Mouse (Mus musculus): ENCODE results near the gene Map3k14. TPM values are rescaled to one million over a fixed set of nuclear protein-coding genes. Genes with fewer than 3 reads are reported as not detected.
"Not testable (repeated sequence)": the region's sequence is repeated elsewhere in the genome, so short reads cannot be mapped to it uniquely, and the experiment has no call there.

Gene Map3k14
- total RNA-seq (2021) = 1 to 10 TPM; 3.1 to 4.0 TPM

- intact Hi-C loops (cut with DNase I) = loop anchor here (2.0 to 5.0 kb wide), 3 partner anchors 35 to 57 kb away; no protein-coding TSS in a partner anchor
- peak; percentile 99 for DNase-seq (ENCODE audit: low spot score in 2 of 2)
Measured at GRCm38 (mm10) chr11:103267346-103268219, at the start of gene Map3k14. TSS of gene Map3k14 (minus strand) at chr11:103267472.

GRCm38 (mm10) chr11:103315379-103315778, 48.1 kb upstream of the Map3k14 start:
- intact Hi-C loops (cut with DNase I) = no loop called here
- no peak for DNase-seq (ENCODE audit: low spot score in 2 of 2)

- intact Hi-C loops (cut with DNase I) = loop anchor here (5.0 kb wide), 1 partner anchor 48 kb away; the partner anchor contains the start of gene Map3k14
- no peak for DNase-seq (ENCODE audit: low spot score in 2 of 2)
Measured at GRCm38 (mm10) chr11:103314736-103315374, 47.6 kb upstream of the Map3k14 start.

- intact Hi-C loops (cut with DNase I) = loop anchor here (5.0 kb wide), 1 partner anchor 46 kb away; the partner anchor contains the start of gene Map3k14
- DNase-seq (ENCODE audit: low spot score in 2 of 2) = no peak
Measured at GRCm38 (mm10) chr11:103313542-103313941, 46.3 kb upstream of the Map3k14 start.

- intact Hi-C loops (cut with DNase I) = loop anchor here (5.0 kb wide), 1 partner anchor 45 kb away; the partner anchor contains the start of gene Map3k14
- no peak for DNase-seq (ENCODE audit: low spot score in 2 of 2)
Measured at GRCm38 (mm10) chr11:103312655-103313255, 45.5 kb upstream of the Map3k14 start.

GRCm38 (mm10) chr11:103311960-103312611, 44.8 kb upstream of the Map3k14 start:
- peak; percentile 25 to 26 for DNase-seq (ENCODE audit: low spot score in 2 of 2)

GRCm38 (mm10) chr11:103309956-103310574, 42.8 kb upstream of the Map3k14 start:
- no peak for DNase-seq (ENCODE audit: low spot score in 2 of 2)
- intact Hi-C loops (cut with DNase I) = loop anchor here (5.0 kb wide), 1 partner anchor 43 kb away; the partner anchor contains the start of gene Map3k14

More at GRCm38 (mm10) chr11:103311960-103312611, 44.8 kb upstream of the Map3k14 start:
- intact Hi-C loops (cut with DNase I) = loop anchor here (5.0 kb wide), 1 partner anchor 45 kb away; the partner anchor contains the start of gene Map3k14

- intact Hi-C loops (cut with DNase I) = no loop called here
- DNase-seq (ENCODE audit: low spot score in 2 of 2) = no peak
Measured at GRCm38 (mm10) chr11:103307910-103308309, 40.6 kb upstream of the Map3k14 start.

GRCm38 (mm10) chr11:103304525-103304924, 37.3 kb upstream of the Map3k14 start:
- intact Hi-C loops (cut with DNase I) = no loop called here
- no peak for DNase-seq (ENCODE audit: low spot score in 2 of 2)

GRCm38 (mm10) chr11:103294772-103295171, 27.5 kb upstream of the Map3k14 start:
- intact Hi-C loops (cut with DNase I) = no loop called here
- DNase-seq (ENCODE audit: low spot score in 2 of 2) = no peak

GRCm38 (mm10) chr11:103294066-103294465, 26.8 kb upstream of the Map3k14 start:
- no peak for DNase-seq (ENCODE audit: low spot score in 2 of 2)
- intact Hi-C loops (cut with DNase I) = no loop called here

- intact Hi-C loops (cut with DNase I) = no loop called here
Measured at GRCm38 (mm10) chr11:103292890-103293287, 25.6 kb upstream of the Map3k14 start.

GRCm38 (mm10) chr11:103292152-103292889, 25.0 kb upstream of the Map3k14 start:
- intact Hi-C loops (cut with DNase I) = no loop called here
- DNase-seq (ENCODE audit: low spot score in 2 of 2) = no peak

More at GRCm38 (mm10) chr11:103292890-103293287, 25.6 kb upstream of the Map3k14 start:
- DNase-seq (ENCODE audit: low spot score in 2 of 2) = no peak

- DNase-seq (ENCODE audit: low spot score in 2 of 2); intact Hi-C loops (cut with DNase I): not testable (repeated sequence)
Measured at GRCm38 (mm10) chr11:103290841-103291240, 23.6 kb upstream of the Map3k14 start.

GRCm38 (mm10) chr11:103288291-103288963, 21.2 kb upstream of the Map3k14 start:
- intact Hi-C loops (cut with DNase I) = no loop called here
- no peak for DNase-seq (ENCODE audit: low spot score in 2 of 2)

- intact Hi-C loops (cut with DNase I) = no loop called here
- no peak for DNase-seq (ENCODE audit: low spot score in 2 of 2)
Measured at GRCm38 (mm10) chr11:103286910-103287309, 19.6 kb upstream of the Map3k14 start.

- DNase-seq (ENCODE audit: low spot score in 2 of 2) = no peak
- intact Hi-C loops (cut with DNase I) = no loop called here
Measured at GRCm38 (mm10) chr11:103285951-103286350, 18.7 kb upstream of the Map3k14 start.

- intact Hi-C loops (cut with DNase I) = no loop called here
- no peak for DNase-seq (ENCODE audit: low spot score in 2 of 2)
Measured at GRCm38 (mm10) chr11:103285276-103285675, 18.0 kb upstream of the Map3k14 start.
